Mouse (Mus musculus) layer of hippocampus, postnatal 10 days (tissue): ENCODE results near the gene Tcirg1. TPM values are rescaled to one million over a fixed set of nuclear protein-coding genes. Genes with fewer than 3 reads are reported as not detected.

Source experiments
- DNase-seq, 2 experiments: peaks; one replicate each; pipeline ENCODE4 v3.0.0; 2021; ENCODE audit warnings: low spot score in 2 of 2
- long read RNA-seq: library from polyadenylated mRNA; stranded (forward); transcript quantifications from one replicate; pipeline ENCODE4 v2.0.0, GENCODE M21; 2023
- total RNA-seq, 2 experiments: library from RNA; stranded (reverse); gene quantifications; 2 replicates each; pipeline ENCODE4 v1.2.3; 2021

The Tcirg1 gene
- total RNA-seq: 10 to 100 TPM; 19.1 to 26.0 TPM
- long read RNA-seq, partial matches to known transcripts: 1 of 10 reads
- long read RNA-seq, other reads (novel, unspliced or antisense): 5 of 10 reads

- DNase-seq: peak; percentile 54 to 73
Observed at GRCm38 (mm10) chr19:3906795-3907786, at the start of gene Tcirg1. TSS of gene Tcirg1 (minus strand) at chr19:3907133.

- no peak for DNase-seq
Observed at GRCm38 (mm10) chr19:3955804-3956203, 48.9 kb upstream of the Tcirg1 start.

- no peak for DNase-seq
Observed at GRCm38 (mm10) chr19:3955033-3955432, 48.1 kb upstream of the Tcirg1 start.

- DNase-seq: no peak
Observed at GRCm38 (mm10) chr19:3952099-3952498, 45.2 kb upstream of the Tcirg1 start.

- DNase-seq: no peak
Observed at GRCm38 (mm10) chr19:3951461-3951860, 44.5 kb upstream of the Tcirg1 start.

- DNase-seq: no peak
Observed at GRCm38 (mm10) chr19:3950331-3950730, 43.4 kb upstream of the Tcirg1 start.

GRCm38 (mm10) chr19:3948546-3948945 is 41.6 kb upstream of the Tcirg1 start:
- DNase-seq: no peak

- no peak for DNase-seq
Observed at GRCm38 (mm10) chr19:3947813-3948212, 40.9 kb upstream of the Tcirg1 start.

GRCm38 (mm10) chr19:3946715-3947114 is 39.8 kb upstream of the Tcirg1 start:
- peak; percentile 75 to 82 for DNase-seq

- no peak for DNase-seq
Observed at GRCm38 (mm10) chr19:3945872-3946564, 39.1 kb upstream of the Tcirg1 start.

GRCm38 (mm10) chr19:3942986-3943735 is 36.2 kb upstream of the Tcirg1 start:
- DNase-seq: no peak

GRCm38 (mm10) chr19:3942315-3942714 is 35.4 kb upstream of the Tcirg1 start:
- no peak for DNase-seq

- DNase-seq: peak in 1 of 2 experiments; percentile 56
Observed at GRCm38 (mm10) chr19:3935896-3936850, 29.2 kb upstream of the Tcirg1 start.

- peak in 1 of 2 experiments; percentile 44 for DNase-seq
Observed at GRCm38 (mm10) chr19:3935032-3935895, 28.3 kb upstream of the Tcirg1 start, which contains the start of gene Unc93b1. TSS of gene Unc93b1 (plus strand) at chr19:3935186.

- DNase-seq: no peak
Observed at GRCm38 (mm10) chr19:3931716-3932115, 24.8 kb upstream of the Tcirg1 start.

- no peak for DNase-seq
Observed at GRCm38 (mm10) chr19:3930262-3931057, 23.5 kb upstream of the Tcirg1 start.

- peak; percentile 74 to 80 for DNase-seq
Observed at GRCm38 (mm10) chr19:3929211-3929941, 22.4 kb upstream of the Tcirg1 start, which contains the start of gene Aldh3b1. TSS of gene Aldh3b1 (minus strand) at chr19:3929808.
